Mouse (Mus musculus) right cerebral cortex, postnatal 36 days (tissue): Measurements from ENCODE around the gene Uba5.
A peak's percentile ranks its signal among the peaks of the same experiment; 100 is the strongest.

Source experiments
- DNase-seq, 2 experiments: peaks; one replicate each; pipeline ENCODE4 v3.0.0; 2022; ENCODE audit warnings: low spot score in 2 of 2, mixed read lengths in 1 of 2

Gene Uba5

DNA sequence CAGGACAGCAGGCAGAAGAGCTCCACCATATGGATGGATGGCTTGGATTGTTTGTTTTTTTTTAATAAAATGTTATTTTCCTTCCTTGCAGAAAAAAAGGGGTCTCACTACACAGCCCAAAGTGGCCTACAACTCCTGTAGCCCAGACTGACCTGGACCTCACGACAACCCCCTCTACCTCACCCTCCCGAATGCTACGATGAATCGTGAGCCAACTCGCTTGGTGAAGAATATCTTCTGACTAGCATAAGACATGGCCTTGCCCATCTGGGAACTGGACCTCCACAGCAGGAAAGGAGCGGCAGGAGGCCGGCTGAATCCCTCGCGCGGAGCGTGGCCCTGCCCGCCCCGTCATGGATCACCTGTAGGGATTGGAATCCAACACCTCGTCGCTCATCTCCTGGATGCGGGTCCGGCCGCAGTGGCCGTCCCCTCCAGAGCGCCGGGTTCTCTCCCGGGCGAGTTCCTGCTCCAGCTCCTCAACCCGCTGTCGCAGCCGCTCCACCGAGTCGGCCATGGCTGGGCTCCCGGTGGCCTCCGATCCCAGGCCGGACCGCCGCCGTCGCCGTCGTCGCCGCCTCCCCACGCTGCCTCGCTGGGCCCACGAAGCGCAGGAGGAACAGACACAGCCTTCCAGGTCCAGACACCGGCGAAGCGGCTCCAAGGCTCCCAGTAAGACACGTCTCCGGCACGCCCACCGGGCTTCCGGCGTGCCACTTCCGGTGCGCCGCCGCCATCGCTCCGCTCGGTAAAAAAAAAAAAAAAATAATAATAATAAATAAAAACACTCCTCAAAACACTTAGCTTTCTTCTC is at the start of gene Uba5:
Gene Uba5, minus strand, starts transcription at position 705 of the 814 bp plus-strand sequence.
- DNase-seq = peak; percentile 50 to 68

- DNase-seq = no peak
Observed at GRCm38 (mm10) chr9:104109151-104109550, 46.2 kb upstream of the Uba5 start.

DNA sequence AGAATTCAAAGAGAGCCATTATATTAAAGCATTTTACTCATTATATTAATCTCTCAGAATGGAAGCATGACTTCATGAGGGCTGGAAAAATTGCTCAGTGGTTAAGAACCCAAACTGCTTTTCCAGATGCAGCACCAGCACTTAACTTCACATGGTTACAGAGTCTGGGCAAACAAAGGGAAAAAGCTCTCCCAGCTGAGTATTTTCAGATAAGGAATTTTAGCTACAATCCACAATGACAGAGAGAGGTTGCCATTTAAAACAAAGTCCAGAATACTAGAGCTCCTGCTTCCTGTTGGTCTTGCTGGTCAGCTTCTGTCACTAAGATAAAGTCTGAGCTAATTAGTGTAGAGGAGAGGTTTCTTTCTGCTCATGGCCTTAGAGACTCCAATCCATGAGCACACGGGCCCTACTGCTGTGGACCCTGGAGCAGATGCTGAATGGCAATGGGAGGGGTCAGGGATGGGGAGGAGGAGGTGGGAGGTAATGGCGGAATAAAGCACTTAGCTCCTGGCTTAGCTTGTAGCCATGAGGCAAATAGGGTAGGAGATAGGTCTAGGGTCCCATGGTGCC is 45.7 kb upstream of the Uba5 start:
- no peak for DNase-seq

DNA sequence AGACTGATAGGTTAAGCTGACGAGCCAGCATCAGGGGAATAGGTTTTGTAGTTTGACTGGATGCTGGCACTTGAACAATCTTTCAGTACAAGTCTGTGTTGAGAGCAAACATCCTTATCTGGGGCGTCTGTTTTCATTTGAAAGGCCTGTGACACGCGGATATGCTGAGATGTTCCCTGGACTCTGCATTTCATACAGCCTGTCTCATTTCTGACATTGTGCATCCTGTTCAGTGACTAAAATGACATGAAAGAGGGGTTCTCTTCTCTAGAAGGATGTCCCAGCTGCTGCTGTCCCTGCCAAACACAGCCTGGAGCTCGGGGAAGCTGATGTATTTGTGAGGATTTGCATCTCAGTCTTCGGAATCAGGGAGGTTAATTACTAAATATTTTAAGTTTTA is 44.5 kb upstream of the Uba5 start:
- DNase-seq = no peak

- no peak for DNase-seq
Observed at GRCm38 (mm10) chr9:104106930-104107329, 44.0 kb upstream of the Uba5 start.

- no peak for DNase-seq
Observed at GRCm38 (mm10) chr9:104104986-104105385, 42.1 kb upstream of the Uba5 start.

DNA sequence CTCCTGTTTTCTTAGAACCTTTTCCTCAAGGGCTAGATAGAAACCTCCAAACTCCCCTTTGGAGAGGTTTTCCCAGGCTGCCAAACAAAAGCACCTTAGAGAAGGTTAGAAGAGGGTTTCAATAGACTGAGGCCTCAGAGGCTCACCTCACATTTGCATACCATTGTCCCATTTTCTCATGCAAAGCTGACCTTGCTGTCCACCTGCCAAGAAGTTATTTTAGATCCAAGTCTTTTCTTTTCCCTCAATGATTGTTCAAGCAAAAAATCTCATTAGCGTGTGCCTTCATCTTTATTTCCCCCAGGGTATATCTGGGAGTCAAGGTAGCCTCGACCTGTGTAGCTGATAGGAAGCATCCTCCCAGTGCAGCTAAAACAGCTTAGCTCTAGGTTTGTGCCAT is 40.0 kb upstream of the Uba5 start:
- DNase-seq = no peak

DNA sequence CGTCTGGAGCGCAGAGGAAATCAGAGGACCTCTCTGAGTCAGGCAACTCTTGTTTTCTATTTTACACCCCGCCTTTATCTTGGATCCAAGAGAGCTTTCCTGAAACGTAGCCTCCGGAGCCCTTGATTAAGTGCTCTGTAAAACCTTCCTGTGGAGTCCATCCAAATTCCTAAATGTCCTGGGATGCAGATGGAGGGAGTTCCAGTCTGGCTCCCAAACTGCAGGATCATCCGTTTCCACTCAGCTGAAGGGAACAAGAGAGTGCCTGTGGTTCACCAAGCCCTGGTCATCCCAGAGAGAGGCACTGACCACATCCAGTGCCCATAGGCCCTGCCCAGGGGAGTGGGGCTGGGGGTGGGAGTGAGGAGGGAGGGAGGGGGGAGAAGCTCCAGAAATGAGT is 39.4 kb upstream of the Uba5 start:
- no peak for DNase-seq

- peak in 1 of 2 experiments; percentile 31 for DNase-seq
Observed at GRCm38 (mm10) chr9:104101458-104101857, 38.5 kb upstream of the Uba5 start.

GRCm38 (mm10) chr9:104100822-104101221 is 37.9 kb upstream of the Uba5 start:
- no peak for DNase-seq

DNA sequence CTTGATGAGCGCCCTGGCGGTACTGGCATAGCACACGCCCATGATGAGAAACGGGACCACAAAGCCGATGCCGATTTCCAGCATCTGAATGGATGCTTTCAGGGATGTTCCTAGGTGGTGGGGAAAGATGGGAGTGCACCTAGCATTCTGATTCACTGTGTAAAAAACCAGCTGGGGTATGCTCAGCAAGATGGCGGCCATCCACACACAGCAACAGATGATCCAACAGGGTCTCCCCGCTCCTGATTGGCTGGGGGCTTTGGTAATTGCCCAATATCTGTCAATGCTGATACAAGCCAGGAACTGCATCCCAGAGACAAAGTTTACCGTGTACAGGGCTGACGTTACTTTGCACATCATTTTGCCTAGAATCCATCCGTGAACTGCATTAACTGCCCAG is 36.1 kb upstream of the Uba5 start:
- no peak for DNase-seq

- DNase-seq = no peak
Observed at GRCm38 (mm10) chr9:104098256-104098655, 35.3 kb upstream of the Uba5 start.

GRCm38 (mm10) chr9:104092945-104093344 is 30.0 kb upstream of the Uba5 start:
- no peak for DNase-seq

DNA sequence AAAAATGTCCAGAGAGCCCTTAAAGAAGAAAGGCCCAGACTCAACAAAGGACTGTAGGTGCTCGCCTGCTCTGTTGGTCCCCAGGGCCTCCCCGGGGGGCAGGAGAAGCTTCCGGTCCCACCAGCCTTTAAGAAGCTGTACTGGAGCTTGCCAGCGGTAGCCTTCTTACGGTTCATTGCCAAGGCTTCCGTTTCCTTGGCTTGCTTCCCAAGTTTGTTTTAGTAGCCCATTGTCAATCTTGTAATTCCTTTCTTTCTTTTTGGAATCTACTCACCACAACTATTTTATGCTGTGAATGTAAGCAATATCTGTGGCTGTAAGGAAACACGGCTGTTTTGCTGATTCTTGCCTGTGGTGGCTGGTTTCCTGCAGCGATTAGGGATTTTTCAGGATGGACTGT is 25.6 kb upstream of the Uba5 start:
- DNase-seq = no peak

DNA sequence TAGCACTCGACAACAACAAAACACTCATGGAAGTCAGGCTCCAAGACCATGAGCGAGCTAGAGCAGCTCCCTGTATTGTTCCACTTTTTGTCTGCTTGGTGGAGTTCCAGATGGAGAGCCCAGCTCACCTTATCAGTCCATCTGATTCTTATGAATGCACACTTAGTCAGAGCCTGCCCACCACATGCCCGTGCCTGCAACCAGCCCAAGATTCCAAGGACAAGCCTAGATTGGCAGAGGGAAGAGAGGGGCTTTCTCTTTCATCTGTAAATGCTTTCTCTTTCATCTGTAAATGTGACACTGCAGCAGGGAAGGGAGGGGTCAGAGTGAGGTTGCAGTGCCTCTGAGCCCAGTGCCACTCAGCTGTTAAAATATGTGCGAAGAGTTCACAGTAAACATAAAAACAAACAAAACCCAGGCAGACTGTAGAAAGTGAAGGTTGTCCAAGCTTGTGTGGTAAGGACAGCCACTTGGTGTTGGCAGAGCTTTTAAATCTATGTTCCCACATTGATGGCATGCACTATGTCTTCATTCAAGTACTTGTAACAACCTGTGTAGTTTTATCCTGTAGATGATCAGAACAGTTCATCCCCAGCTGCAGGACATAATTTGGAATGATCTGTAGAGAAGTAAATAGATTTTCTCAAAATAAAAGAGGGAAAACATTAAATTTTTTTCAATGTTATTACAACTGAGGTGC is 22.9 kb upstream of the Uba5 start:
- no peak for DNase-seq

- no peak for DNase-seq
Observed at GRCm38 (mm10) chr9:104080038-104080437, 17.1 kb upstream of the Uba5 start.

DNA sequence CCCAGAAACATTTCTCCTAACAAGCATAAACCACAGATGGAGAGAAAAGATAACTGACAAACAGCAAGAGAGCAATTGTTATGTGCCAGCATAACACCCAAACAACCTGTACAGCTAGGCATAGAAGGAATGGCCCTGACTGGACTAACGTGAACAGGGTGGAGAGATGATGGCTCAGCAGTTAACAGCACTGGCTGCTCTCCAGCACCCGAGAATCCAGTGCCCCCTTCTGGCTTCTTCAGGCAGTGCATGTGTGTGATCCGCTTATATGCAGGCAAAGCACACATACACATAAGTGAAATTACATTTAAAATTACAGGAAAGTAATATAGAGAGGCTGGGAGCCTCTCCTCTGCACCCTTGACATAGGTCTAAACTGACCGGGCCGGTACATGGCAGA is 16.4 kb upstream of the Uba5 start:
- no peak for DNase-seq

- DNase-seq = no peak
Observed at GRCm38 (mm10) chr9:104078780-104079179, 15.8 kb upstream of the Uba5 start.

- no peak for DNase-seq
Observed at GRCm38 (mm10) chr9:104075808-104076207, 12.9 kb upstream of the Uba5 start.

DNA sequence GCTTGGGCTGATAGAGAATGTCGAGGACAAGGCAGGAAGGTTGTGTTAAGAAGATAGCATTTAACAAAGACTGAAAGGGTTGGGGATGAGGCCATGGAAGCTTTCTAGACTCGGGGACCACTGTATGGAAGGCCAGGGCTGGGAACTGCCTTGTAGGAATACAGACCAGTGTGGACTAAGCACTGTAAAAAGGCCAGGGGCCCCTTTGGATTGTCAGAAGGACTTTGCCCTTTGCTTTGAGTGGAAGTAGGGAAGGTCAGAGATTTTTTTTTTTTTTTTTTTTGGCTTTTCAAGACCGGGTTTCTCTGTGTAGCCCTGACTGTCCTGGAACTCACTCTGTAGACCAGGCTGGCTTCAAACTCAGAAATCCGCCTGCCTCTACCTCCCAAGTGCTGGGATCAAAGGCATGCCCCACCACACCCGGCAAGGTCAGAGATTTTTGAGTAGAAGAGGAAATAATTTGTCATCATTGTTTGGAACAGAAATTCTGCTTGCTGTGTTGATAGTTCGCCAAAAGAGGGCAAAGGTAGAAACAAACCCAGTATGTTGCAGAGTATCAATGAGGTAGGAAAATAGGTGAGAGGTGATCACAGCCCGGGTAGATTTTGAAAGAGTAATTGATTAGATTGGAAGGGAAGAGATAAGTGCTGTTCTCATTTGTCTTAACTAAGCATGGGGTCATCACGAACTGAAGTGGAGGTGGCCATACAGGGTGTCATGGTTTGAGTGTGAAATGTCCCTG is 8.1 kb upstream of the Uba5 start:
- DNase-seq = no peak

GRCm38 (mm10) chr9:104070241-104070640 is 7.3 kb upstream of the Uba5 start:
- no peak for DNase-seq

GRCm38 (mm10) chr9:104064571-104064970 is 1.6 kb upstream of the Uba5 start:
- DNase-seq = no peak
